Mouse (Mus musculus) liver, postnatal 0 days (tissue): Measurements from ENCODE around the gene Prdm12.

ENCODE experiments used
- CTCF ChIP-seq: sonication (generic); IDR thresholded peaks from 2 replicates; pipeline ENCODE4 v1.5.1; 2016; ENCODE audit warnings: antibody characterized with exemption, low read depth
- EP300 ChIP-seq: IDR thresholded peaks from 2 replicates; pipeline ENCODE4 v1.6.1; 2016; ENCODE audit warnings: antibody characterized with exemption, low read depth, mild to moderate bottlenecking

DNA sequence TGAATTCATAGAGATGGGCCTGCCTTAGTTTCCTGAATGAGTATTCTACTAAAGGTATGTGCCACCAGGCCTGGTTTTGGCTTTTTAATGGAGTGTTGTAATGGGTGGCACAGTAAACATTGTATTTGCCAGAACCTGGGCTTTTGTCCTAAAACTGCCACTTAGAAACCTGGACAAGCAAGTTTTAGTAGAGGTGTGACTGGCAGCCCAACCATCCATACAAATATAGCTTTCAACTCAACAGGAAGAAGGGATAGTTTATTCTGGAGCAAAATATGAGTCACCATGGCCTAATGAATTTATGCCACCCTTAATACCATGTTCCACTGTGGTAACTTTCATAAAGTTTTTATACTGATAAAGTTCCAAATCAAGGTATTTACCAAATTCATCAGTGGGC, 63.4 kb downstream of the Prdm12 start:
- TF ChIP-seq EP300, result no peak
- TF ChIP-seq CTCF, result no peak
